Mouse (Mus musculus) frontal cortex, postnatal 10 days (tissue): ENCODE measurements at regions not wholly inside any gene's neighbourhood (a gene's known extent, or its start where the extent isn't known, plus 50 kb on each side); places are given as distances from the start of the nearest gene placed in this dataset.
A peak's percentile ranks its signal among the peaks of the same experiment; 100 is the strongest.

Source experiments
- DNase-seq, 2 experiments: peaks; one replicate each; pipeline ENCODE4 v3.0.0; 2022; ENCODE audit warnings: low spot score in 2 of 2, mixed read lengths in 1 of 2

DNA sequence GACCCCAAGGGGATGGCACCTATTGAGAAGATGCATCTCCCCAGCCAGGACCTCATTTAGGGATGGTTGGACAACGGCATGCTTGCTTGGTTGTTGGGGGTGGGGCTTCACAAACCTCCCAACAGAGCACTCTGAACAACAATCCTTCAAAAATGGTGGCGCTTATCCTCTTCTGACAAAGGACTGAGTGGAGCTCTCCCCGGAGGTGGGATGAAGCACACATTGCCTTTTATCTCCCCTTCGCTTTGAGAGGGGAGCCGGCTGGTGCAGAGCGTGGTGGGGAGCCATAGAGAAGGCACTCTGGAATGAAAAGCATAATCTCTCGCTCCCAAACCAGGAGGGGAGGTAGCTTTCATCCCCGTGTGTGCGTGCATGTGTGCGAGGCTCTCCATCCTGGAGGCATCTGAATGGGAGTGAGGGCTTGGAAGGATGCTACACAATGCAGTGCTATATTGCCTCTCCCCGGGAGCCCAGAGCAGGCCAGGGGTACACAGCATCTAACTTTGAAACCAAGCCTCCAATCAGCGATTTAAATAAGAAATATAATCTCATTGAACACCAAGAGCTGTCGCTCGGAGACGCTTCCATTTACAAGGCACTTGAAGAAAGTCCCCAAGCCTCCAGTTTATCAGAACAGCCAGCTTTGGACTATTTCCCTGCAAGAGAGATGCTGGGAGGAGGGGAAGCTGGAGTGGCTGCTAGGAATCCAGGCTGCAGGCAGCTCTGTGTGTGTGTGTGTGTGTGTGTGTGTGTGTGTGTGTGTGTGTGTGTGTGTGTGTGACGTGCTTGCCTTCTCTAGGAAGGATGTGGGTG is 131.5 kb downstream of the Rps24 start:
- DNase-seq, result peak; percentile 27 to 35

GRCm38 (mm10) chr14:24631994-24632393 is 145.1 kb downstream of the Rps24 start:
- no peak for DNase-seq

DNA sequence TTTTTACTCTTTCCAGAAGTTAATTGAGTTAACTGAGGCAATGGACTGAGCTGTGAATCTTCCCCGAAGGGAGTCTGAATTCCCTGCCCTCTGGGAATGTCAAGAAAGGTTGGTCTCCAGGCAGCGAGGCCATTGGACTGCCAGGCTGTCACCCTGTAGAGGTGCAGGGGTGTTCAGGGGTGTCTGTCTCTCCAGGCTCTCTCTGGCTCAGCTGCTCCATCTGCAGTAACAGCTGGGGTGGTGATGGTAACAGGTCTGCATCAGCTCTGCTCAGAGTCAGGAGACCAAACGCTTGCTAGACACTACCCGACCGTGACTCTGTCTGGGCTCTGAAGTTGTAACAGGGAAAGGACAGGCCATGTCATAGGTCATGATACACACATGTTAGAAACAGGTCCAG is 154.9 kb downstream of the Rps24 start:
- no peak for DNase-seq

- no peak for DNase-seq
Measured at GRCm38 (mm10) chr14:24644117-24644808, 157.3 kb downstream of the Rps24 start.

GRCm38 (mm10) chr14:24646239-24646848 is 159.4 kb downstream of the Rps24 start:
- peak in 1 of 2 experiments; percentile 34 for DNase-seq

- DNase-seq, result no peak
Measured at GRCm38 (mm10) chr14:24647722-24648121, 160.8 kb downstream of the Rps24 start.

- DNase-seq, result no peak
Measured at GRCm38 (mm10) chr14:24650195-24650901, 163.4 kb downstream of the Rps24 start.

DNA sequence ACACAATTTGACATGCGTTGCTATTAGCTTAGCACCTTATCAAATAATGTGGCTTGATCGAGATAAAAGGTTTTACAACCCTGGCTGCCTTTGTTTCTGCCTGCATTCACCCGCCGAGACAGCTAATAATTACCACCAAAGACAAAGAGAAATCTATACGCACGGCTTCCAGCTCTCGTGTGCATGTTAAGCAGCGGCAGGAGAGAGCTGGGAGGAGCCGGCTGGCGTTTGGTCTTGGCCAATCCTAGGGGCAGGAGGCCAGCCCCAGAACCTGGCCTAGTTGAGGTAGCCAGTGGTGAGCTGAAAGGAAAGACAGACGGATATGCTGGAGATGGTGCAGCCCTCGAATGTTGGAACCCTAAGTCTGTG is 164.0 kb downstream of the Rps24 start:
- no peak for DNase-seq

- no peak for DNase-seq
Measured at GRCm38 (mm10) chr14:24652591-24652990, 165.7 kb downstream of the Rps24 start.

- peak; percentile 30 to 53 for DNase-seq
Measured at GRCm38 (mm10) chr14:24655580-24655979, 168.7 kb downstream of the Rps24 start.

DNA sequence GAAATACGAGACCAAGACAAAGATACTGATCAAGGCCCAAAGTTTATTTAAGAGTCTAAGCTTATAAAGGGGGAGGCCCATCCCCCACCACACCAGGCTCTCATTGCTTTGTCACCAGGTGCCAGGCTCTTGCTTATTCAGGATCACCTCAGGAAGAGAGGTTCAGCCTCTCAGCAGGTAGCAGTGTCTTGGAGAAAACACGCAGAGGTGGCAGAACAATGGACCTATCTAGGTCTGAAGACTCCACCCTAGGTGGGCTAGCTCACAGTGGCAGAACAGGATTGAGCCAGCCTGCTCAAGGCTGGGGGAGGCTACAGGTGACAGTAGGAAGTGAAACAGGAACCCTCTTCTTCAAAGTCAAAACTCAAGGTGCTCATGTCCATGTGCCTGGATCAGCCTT is 174.9 kb downstream of the Rps24 start:
- no peak for DNase-seq

GRCm38 (mm10) chr14:24665210-24665609 is 178.3 kb downstream of the Rps24 start:
- DNase-seq, result no peak
